ENCODE assay signal across 10 mouse cellular contexts in genomic region chr3:68744162-68744561, GRCm38 (mm10). TPM values are rescaled to one million over a fixed set of nuclear protein-coding genes. Genes with fewer than 3 reads are reported as not detected.
DNase-seq lines count a peak whose midpoint lies in the region; ATAC-seq and TF ChIP-seq lines count a peak whose summit lies in the region.
"Had no signal": no experiment of that assay in that cellular context is flagged by ENCODE, and none has a peak within 500 bp of the region (broad histone marks: within the 10 kb centered on the region; RNA-seq: fewer than 3 reads in every experiment).

No protein-coding gene starts in this region.

- H3K4me1 ChIP-seq in liver, adult 2 months (ENCODE audit: control insufficient read depth, insufficient read depth, low read length), result no peaks in the 10 kb centered on the region

- H3K4me3 ChIP-seq in liver, adult 2 months (ENCODE audit: insufficient read depth, low read depth, low read length), result no peak overlapping the region
- H3K4me3 ChIP-seq: lung, embryonic 15.5 days had no signal

- TF ChIP-seq POLR2A in liver, adult 2 months (IDR thresholded peaks at IDR 0.05; ENCODE audit: extremely low read depth, insufficient read depth, low read length), result no peak

- DNase-seq in embryo, embryonic 10 days (ENCODE audit: low spot score), result peak; percentile 36
- no peak for DNase-seq in embryo, embryonic 9.5 days (ENCODE audit: extremely low spot score)
- DNase-seq in liver, adult 2 months (ENCODE audit: extremely low read depth, low read depth, low spot score), result peak; percentile 18
- DNase-seq in liver, result no peak
- DNase-seq in kidney, postnatal 36 days, result no peak
- no peak for DNase-seq in gastrocnemius, postnatal 25 days
- DNase-seq: heart, postnatal 10 days had no signal

- H3K27ac ChIP-seq in liver, adult 2 months (replicated peaks; ENCODE audit: insufficient read depth, low read depth, low read length), result no peak overlapping the region
- H3K27ac ChIP-seq: lung, embryonic 15.5 days had no signal

- ATAC-seq in common myeloid progenitor, adult 5-6 weeks (replicated peaks; ENCODE audit: low read depth, poor library complexity, severe bottlenecking), result peak; percentile 79
- ATAC-seq in neutrophil, adult 5-6 weeks (ENCODE audit: extremely low read depth, insufficient number of reproducible peaks, low FRiP score, poor library complexity, severe bottlenecking), result 0 out of 2 replicates have a peak, but pooled peaks have one; percentile 33

- H3K36me3 ChIP-seq in liver, adult 2 months (ENCODE audit: control insufficient read depth, insufficient read depth, low read length), result no peaks in the 10 kb centered on the region
- H3K36me3 ChIP-seq: lung, embryonic 15.5 days had no signal

- no peaks in the 10 kb centered on the region for H3K79me2 ChIP-seq in liver, adult 2 months (ENCODE audit: control insufficient read depth, insufficient read depth, low read length)

- WGBS in liver, adult 2 months, result 70% methylated on average over 1 of the region's 1 CpGs

- no peaks in the 10 kb centered on the region for H3K27me3 ChIP-seq in liver, adult 2 months (ENCODE audit: control insufficient read depth, insufficient read depth, low read length)
- H3K27me3 ChIP-seq: lung, embryonic 15.5 days had no signal

- H3K9ac ChIP-seq in liver, adult 2 months (ENCODE audit: low read depth, low read length), result no peak overlapping the region
- H3K9ac ChIP-seq: lung, embryonic 15.5 days had no signal

- TF ChIP-seq CTCF in liver, adult 2 months (IDR thresholded peaks at IDR 0.05; ENCODE audit: low read depth, low read length), result 0 out of 2 replicates have a peak, but pooled peaks have one; percentile 31

RNA-seq across cellular contexts. Expression of gene Il12a, which starts 53.7 kb away (rescaled TPM):
- not detected in 2 replicates for total RNA-seq in liver, adult 2 months (2014; rRNA removed)
- polyA plus RNA-seq in liver, adult 2 months (2012; rRNA removed), result not detected in 2 replicates
- 55.4 and 71.9 TPM in 2 replicates for total RNA-seq in common myeloid progenitor, adult 5-6 weeks (2017)
- total RNA-seq in neutrophil, adult 5-6 weeks (2017), result 26.9 and 34.1 TPM in 2 replicates
- 1 to 10 TPM; 5.4 to 5.5 TPM for total RNA-seq in gastrocnemius, postnatal 25 days (2021)

Comparison
In these comparisons a context has a peak if more than half of its experiments do, and no peak if none do; other contexts are left out.
1. DNase-seq: peak in embryo, embryonic 10 days (single experiment) and liver, adult 2 months (single experiment); none in embryo, embryonic 9.5 days (single experiment), liver (single experiment), kidney, postnatal 36 days (0 of 2) and gastrocnemius, postnatal 25 days (single experiment).